Mouse (Mus musculus) limb, embryonic 10.5 days (tissue): ENCODE data around the gene Selenop. TPM values are rescaled to one million over a fixed set of nuclear protein-coding genes. Genes with fewer than 3 reads are reported as not detected.

Experiments used
- DNase-seq: peaks from one replicate; pipeline ENCODE4 v3.0.0-alpha.2; 2017; ENCODE audit warnings: low spot score
- H3K27ac ChIP-seq: fragments of 300-500 bp; sonication (generic); 2 replicates; pipeline ENCODE4 v1.5.1; 2016; ENCODE audit warnings: mild to moderate bottlenecking
- H3K27me3 ChIP-seq: fragments of 300-500 bp; sonication (generic); 2 replicates; pipeline ENCODE4 v1.6.1; 2016; ENCODE audit warnings: low read depth, mild to moderate bottlenecking; ENCODE audit not compliant: poor library complexity, severe bottlenecking
- H3K36me3 ChIP-seq: fragments of 300-500 bp; sonication (generic); 2 replicates; pipeline ENCODE4 v1.6.1; 2016; ENCODE audit warnings: mild to moderate bottlenecking, moderate library complexity
- H3K4me1 ChIP-seq: fragments of 300-500 bp; sonication (generic); 2 replicates; pipeline ENCODE4 v1.6.1; 2016
- H3K4me3 ChIP-seq: fragments of 300-500 bp; sonication (generic); 2 replicates; pipeline ENCODE4 v1.5.1; 2016; ENCODE audit warnings: mild to moderate bottlenecking, moderate library complexity
- H3K9me3 ChIP-seq: fragments of 300-500 bp; sonication (generic); replicated peaks from 2 replicates; pipeline ENCODE4 v1.6.1; 2016; ENCODE audit warnings: mild to moderate bottlenecking
- whole genome bisulfite sequencing: fragments of 180-500 bp; shearing (Covaris S2); methylation state at CpG from one replicate; pipeline ENCODE4 v1.1.7; 2016; 5-methylcytosine and 5-hydroxymethylcytosine counted together
- polyA plus RNA-seq: library from polyadenylated mRNA; unstranded; fragments of >200 nt; fragmentation: Nextera tagmentation; extraction: Ambion mirVana; gene quantifications from 2 replicates; pipeline ENCODE4 v1.2.1, GENCODE M21; 2016

Selenop gene
- polyA plus RNA-seq, 1 experiment from 2014 or later: 32.4 TPM

- no peaks in the 10 kb centered on the region for H3K27me3 ChIP-seq
- H3K36me3 ChIP-seq: peaks cover 5% of the 10 kb centered on the region; the same call in 1 of the 2 replicates
- H3K9me3 ChIP-seq: no peaks in the 10 kb centered on the region
- no peaks in the 10 kb centered on the region for H3K4me1 ChIP-seq
- H3K4me3 ChIP-seq: no peak overlapping the region
- 73% methylated on average over 7 of the region's 7 CpGs for whole genome bisulfite sequencing
- no peak overlapping the region for H3K27ac ChIP-seq
- no peak for DNase-seq
Observed at GRCm38 (mm10) chr15:3279242-3279641, 10.9 kb downstream of the Selenop start.

GRCm38 (mm10) chr15:3281216-3281615, 12.9 kb downstream of the Selenop start:
- DNase-seq: no peak

GRCm38 (mm10) chr15:3281737-3282136, 13.4 kb downstream of the Selenop start:
- 93% methylated on average over 1 of the region's 1 CpGs for WGBS
- DNase-seq: no peak
- Histone ChIP-seq H3K4me3 (no peak overlapping the region), H3K9me3 (no peaks in the 10 kb centered on the region), H3K36me3 (peaks cover 5% of the 10 kb centered on the region; the same call in 1 of the 2 replicates), H3K27ac (no peak overlapping the region), H3K27me3 (no peaks in the 10 kb centered on the region), H3K4me1 (no peaks in the 10 kb centered on the region)

More at GRCm38 (mm10) chr15:3281216-3281615, 12.9 kb downstream of the Selenop start:
- H3K36me3 ChIP-seq: peaks cover 5% of the 10 kb centered on the region; the same call in 1 of the 2 replicates
- H3K9me3 ChIP-seq: no peaks in the 10 kb centered on the region
- no peak overlapping the region for H3K4me3 ChIP-seq
- H3K4me1 ChIP-seq: no peaks in the 10 kb centered on the region
- H3K27me3 ChIP-seq: no peaks in the 10 kb centered on the region
- no peak overlapping the region for H3K27ac ChIP-seq

- DNase-seq: no peak
- no peak overlapping the region for H3K27ac ChIP-seq
- no peaks in the 10 kb centered on the region for H3K27me3 ChIP-seq
- H3K36me3 ChIP-seq: no peaks in the 10 kb centered on the region
- no peak overlapping the region for H3K4me3 ChIP-seq
- H3K4me1 ChIP-seq: no peaks in the 10 kb centered on the region
- no peaks in the 10 kb centered on the region for H3K9me3 ChIP-seq
Observed at GRCm38 (mm10) chr15:3286032-3286431, 17.7 kb downstream of the Selenop start.

GRCm38 (mm10) chr15:3290435-3290834, 22.1 kb downstream of the Selenop start:
- Histone ChIP-seq H3K27me3 (no peaks in the 10 kb centered on the region), H3K4me3 (no peak overlapping the region), H3K27ac (no peak overlapping the region), H3K4me1 (no peaks in the 10 kb centered on the region), H3K9me3 (no peaks in the 10 kb centered on the region), H3K36me3 (no peaks in the 10 kb centered on the region)
- 83% methylated on average over 3 of the region's 3 CpGs for WGBS
- no peak for DNase-seq

- Histone ChIP-seq H3K4me1 (no peaks in the 10 kb centered on the region), H3K36me3 (no peaks in the 10 kb centered on the region), H3K27me3 (no peaks in the 10 kb centered on the region), H3K9me3 (no peaks in the 10 kb centered on the region), H3K4me3 (no peak overlapping the region), H3K27ac (no peak overlapping the region)
- no peak for DNase-seq
- WGBS: 65% methylated on average over 1 of the region's 1 CpGs
Observed at GRCm38 (mm10) chr15:3293477-3293876, 25.1 kb downstream of the Selenop start.

- Histone ChIP-seq H3K27ac (no peak overlapping the region), H3K36me3 (no peaks in the 10 kb centered on the region), H3K4me1 (no peaks in the 10 kb centered on the region), H3K27me3 (no peaks in the 10 kb centered on the region), H3K4me3 (no peak overlapping the region), H3K9me3 (no peaks in the 10 kb centered on the region)
- WGBS: 89% methylated on average over 1 of the region's 1 CpGs
- DNase-seq: no peak
Observed at GRCm38 (mm10) chr15:3295986-3296385, 27.6 kb downstream of the Selenop start.

- 84% methylated on average over 8 of the region's 8 CpGs for WGBS
- Histone ChIP-seq H3K9me3 (no peaks in the 10 kb centered on the region), H3K27me3 (no peaks in the 10 kb centered on the region), H3K4me1 (no peaks in the 10 kb centered on the region), H3K4me3 (no peak overlapping the region), H3K27ac (no peak overlapping the region), H3K36me3 (no peaks in the 10 kb centered on the region)
- no peak for DNase-seq
Observed at GRCm38 (mm10) chr15:3297615-3298014, 29.3 kb downstream of the Selenop start.

- Histone ChIP-seq H3K9me3 (no peaks in the 10 kb centered on the region), H3K27me3 (no peaks in the 10 kb centered on the region), H3K4me1 (no peaks in the 10 kb centered on the region), H3K4me3 (no peak overlapping the region), H3K36me3 (no peaks in the 10 kb centered on the region), H3K27ac (no peak overlapping the region)
- DNase-seq: no peak
- WGBS: 80% methylated on average over 4 of the region's 4 CpGs
Observed at GRCm38 (mm10) chr15:3300361-3301100, 32.2 kb downstream of the Selenop start.

GRCm38 (mm10) chr15:3303426-3303825, 35.1 kb downstream of the Selenop start, which contains the start of gene Ccdc152:
TSS of gene Ccdc152 (minus strand) at chr15:3303526.
- no peak for DNase-seq
- Histone ChIP-seq H3K27me3 (no peaks in the 10 kb centered on the region), H3K27ac (no peak within 1 kb of the TSS), H3K36me3 (no peaks in the 10 kb centered on the region), H3K4me1 (no peaks in the 10 kb centered on the region), H3K4me3 (no peak within 1 kb of the TSS), H3K9me3 (no peaks in the 10 kb centered on the region)
- WGBS: 91% methylated on average over 12 of the region's 12 CpGs

- H3K4me1 ChIP-seq: no peaks in the 10 kb centered on the region
- H3K36me3 ChIP-seq: no peaks in the 10 kb centered on the region
- H3K27me3 ChIP-seq: no peaks in the 10 kb centered on the region
- no peak overlapping the region for H3K27ac ChIP-seq
- no peak for DNase-seq
- WGBS: 92% methylated on average over 3 of the region's 3 CpGs
- no peaks in the 10 kb centered on the region for H3K9me3 ChIP-seq
- no peak overlapping the region for H3K4me3 ChIP-seq
Observed at GRCm38 (mm10) chr15:3309856-3310255, 41.5 kb downstream of the Selenop start.

GRCm38 (mm10) chr15:3312937-3313336, 44.6 kb downstream of the Selenop start:
- no peak overlapping the region for H3K4me3 ChIP-seq
- DNase-seq: no peak
- H3K9me3 ChIP-seq: no peaks in the 10 kb centered on the region
- no peaks in the 10 kb centered on the region for H3K27me3 ChIP-seq
- H3K4me1 ChIP-seq: no peaks in the 10 kb centered on the region
- H3K36me3 ChIP-seq: no peaks in the 10 kb centered on the region
- H3K27ac ChIP-seq: no peak overlapping the region

GRCm38 (mm10) chr15:3316617-3317016, 48.3 kb downstream of the Selenop start:
- no peaks in the 10 kb centered on the region for H3K27me3 ChIP-seq
- H3K4me3 ChIP-seq: no peak overlapping the region
- peaks cover 6% of the 10 kb centered on the region for H3K36me3 ChIP-seq
- H3K27ac ChIP-seq: no peak overlapping the region
- WGBS: 89% methylated on average over 2 of the region's 2 CpGs
- H3K9me3 ChIP-seq: no peaks in the 10 kb centered on the region
- no peaks in the 10 kb centered on the region for H3K4me1 ChIP-seq
- DNase-seq: no peak

- DNase-seq: no peak
- Histone ChIP-seq H3K4me1 (no peaks in the 10 kb centered on the region), H3K27me3 (no peaks in the 10 kb centered on the region), H3K4me3 (no peak overlapping the region), H3K9me3 (no peaks in the 10 kb centered on the region), H3K36me3 (peaks cover 6% of the 10 kb centered on the region), H3K27ac (no peak overlapping the region)
- WGBS: 87% methylated on average over 9 of the region's 9 CpGs
Observed at GRCm38 (mm10) chr15:3319929-3320328, 51.6 kb downstream of the Selenop start.
